Mouse (Mus musculus): ENCODE data around the gene Madd. TPM values are rescaled to one million over a fixed set of nuclear protein-coding genes. Genes with fewer than 3 reads are reported as not detected.
A peak's percentile ranks its signal among the peaks of the same experiment; 100 is the strongest.

The Madd gene
- polyA plus RNA-seq, 1 experiment from 2014 or later: 62.1 TPM

- WGBS: 4% methylated on average over 28 of the region's 28 CpGs
- Histone ChIP-seq H3K4me2 (ENCODE audit: low read length) (peak within 1 kb of the TSS; percentile 85), H3K9me3 (replicated peaks; ENCODE audit: control insufficient read depth, low read length, poor library complexity, severe bottlenecking) (no peaks in the 10 kb centered on the region), H3K27me3 (ENCODE audit: control insufficient read depth, insufficient read depth, low read depth, low read length) (no peaks in the 10 kb centered on the region), H3K27ac (ENCODE audit: low read length) (peak within 1 kb of the TSS; percentile 89), H3K9ac (ENCODE audit: low read depth, low read length) (peak within 1 kb of the TSS; percentile 79), H3K36me3 (ENCODE audit: control insufficient read depth, insufficient read depth, low read length) (peaks cover 16% of the 10 kb centered on the region), H3K4me1 (ENCODE audit: control insufficient read depth, insufficient read depth, low read length) (peaks cover 16% of the 10 kb centered on the region), H3K4me3 (ENCODE audit: low read depth, low read length) (peak within 1 kb of the TSS; percentile 62)
- ATAC-seq: peak; percentile 98
Observed at GRCm38 (mm10) chr2:91202222-91202971, 18.8 kb upstream of the Madd start, which contains the start of the genes Nr1h3 and Acp2. TSS of gene Nr1h3 (minus strand) at chr2:91202834. TSS of gene Acp2 (plus strand) at chr2:91202885.

GRCm38 (mm10) chr2:91198888-91199287 is 15.3 kb upstream of the Madd start:
- no peaks in the 10 kb centered on the region for H3K27me3 ChIP-seq (ENCODE audit: control insufficient read depth, insufficient read depth, low read depth, low read length)
- H3K36me3 ChIP-seq (ENCODE audit: control insufficient read depth, insufficient read depth, low read length): no peaks in the 10 kb centered on the region
- WGBS: 88% methylated on average over 3 of the region's 3 CpGs
- no peak for ATAC-seq
- H3K4me1 ChIP-seq (ENCODE audit: control insufficient read depth, insufficient read depth, low read length): peaks cover 16% of the 10 kb centered on the region
- H3K9ac ChIP-seq (ENCODE audit: low read depth, low read length): no peak overlapping the region
- H3K9me3 ChIP-seq (replicated peaks; ENCODE audit: control insufficient read depth, low read length, poor library complexity, severe bottlenecking): no peaks in the 10 kb centered on the region
- no peak overlapping the region for H3K4me3 ChIP-seq (ENCODE audit: low read depth, low read length)
- no peak overlapping the region for H3K4me2 ChIP-seq (ENCODE audit: low read length)
- H3K27ac ChIP-seq (ENCODE audit: low read length): no peak overlapping the region

- H3K27ac ChIP-seq (ENCODE audit: low read length): no peak overlapping the region
- 74% methylated on average over 3 of the region's 3 CpGs for WGBS
- H3K4me3 ChIP-seq (ENCODE audit: low read depth, low read length): no peak overlapping the region
- no peak overlapping the region for H3K4me2 ChIP-seq (ENCODE audit: low read length)
- no peaks in the 10 kb centered on the region for H3K36me3 ChIP-seq (ENCODE audit: control insufficient read depth, insufficient read depth, low read length)
- ATAC-seq: no peak
- H3K9me3 ChIP-seq (replicated peaks; ENCODE audit: control insufficient read depth, low read length, poor library complexity, severe bottlenecking): no peaks in the 10 kb centered on the region
- H3K27me3 ChIP-seq (ENCODE audit: control insufficient read depth, insufficient read depth, low read depth, low read length): no peaks in the 10 kb centered on the region
- H3K9ac ChIP-seq (ENCODE audit: low read depth, low read length): no peak overlapping the region
- H3K4me1 ChIP-seq (ENCODE audit: control insufficient read depth, insufficient read depth, low read length): peaks cover 8% of the 10 kb centered on the region
Observed at GRCm38 (mm10) chr2:91196577-91197001, 13.0 kb upstream of the Madd start.

GRCm38 (mm10) chr2:91194624-91195332 is 11.1 kb upstream of the Madd start:
- Histone ChIP-seq H3K4me1 (ENCODE audit: control insufficient read depth, insufficient read depth, low read length) (peaks cover 8% of the 10 kb centered on the region), H3K4me2 (ENCODE audit: low read length) (peak overlapping the region; percentile 47), H3K9ac (ENCODE audit: low read depth, low read length) (peak overlapping the region; percentile 58), H3K9me3 (replicated peaks; ENCODE audit: control insufficient read depth, low read length, poor library complexity, severe bottlenecking) (no peaks in the 10 kb centered on the region), H3K27ac (ENCODE audit: low read length) (0 out of 2 replicates have a peak overlapping the region, but pooled peaks have one; percentile 17), H3K27me3 (ENCODE audit: control insufficient read depth, insufficient read depth, low read depth, low read length) (no peaks in the 10 kb centered on the region), H3K36me3 (ENCODE audit: control insufficient read depth, insufficient read depth, low read length) (no peaks in the 10 kb centered on the region), H3K4me3 (ENCODE audit: low read depth, low read length) (peak overlapping the region; percentile 20)
- ATAC-seq: peak; percentile 86
- under 1% methylated on average over 27 of the region's 27 CpGs for WGBS

- H3K27ac ChIP-seq (ENCODE audit: low read length): no peak overlapping the region
- no peaks in the 10 kb centered on the region for H3K36me3 ChIP-seq (ENCODE audit: control insufficient read depth, insufficient read depth, low read length)
- no peak overlapping the region for H3K4me2 ChIP-seq (ENCODE audit: low read length)
- peaks cover 8% of the 10 kb centered on the region for H3K4me1 ChIP-seq (ENCODE audit: control insufficient read depth, insufficient read depth, low read length)
- 86% methylated on average over 16 of the region's 16 CpGs for WGBS
- no peak for ATAC-seq
- no peaks in the 10 kb centered on the region for H3K9me3 ChIP-seq (replicated peaks; ENCODE audit: control insufficient read depth, low read length, poor library complexity, severe bottlenecking)
- H3K27me3 ChIP-seq (ENCODE audit: control insufficient read depth, insufficient read depth, low read depth, low read length): no peaks in the 10 kb centered on the region
- H3K9ac ChIP-seq (ENCODE audit: low read depth, low read length): no peak overlapping the region
- H3K4me3 ChIP-seq (ENCODE audit: low read depth, low read length): no peak overlapping the region
Observed at GRCm38 (mm10) chr2:91190501-91190900, 6.9 kb upstream of the Madd start.

- H3K27me3 ChIP-seq (ENCODE audit: control insufficient read depth, insufficient read depth, low read depth, low read length): no peaks in the 10 kb centered on the region
- H3K27ac ChIP-seq (ENCODE audit: low read length): no peak overlapping the region
- no peaks in the 10 kb centered on the region for H3K36me3 ChIP-seq (ENCODE audit: control insufficient read depth, insufficient read depth, low read length)
- H3K4me2 ChIP-seq (ENCODE audit: low read length): no peak overlapping the region
- WGBS: 71% methylated on average over 4 of the region's 4 CpGs
- H3K9me3 ChIP-seq (replicated peaks; ENCODE audit: control insufficient read depth, low read length, poor library complexity, severe bottlenecking): no peaks in the 10 kb centered on the region
- H3K4me3 ChIP-seq (ENCODE audit: low read depth, low read length): no peak overlapping the region
- no peak for ATAC-seq
- H3K9ac ChIP-seq (ENCODE audit: low read depth, low read length): no peak overlapping the region
- H3K4me1 ChIP-seq (ENCODE audit: control insufficient read depth, insufficient read depth, low read length): peaks cover 5% of the 10 kb centered on the region
Observed at GRCm38 (mm10) chr2:91187431-91187830, 3.8 kb upstream of the Madd start.

- ATAC-seq: no peak
- WGBS: 83% methylated on average over 1 of the region's 1 CpGs
- no peaks in the 10 kb centered on the region for H3K27me3 ChIP-seq (ENCODE audit: control insufficient read depth, insufficient read depth, low read depth, low read length)
- H3K4me1 ChIP-seq (ENCODE audit: control insufficient read depth, insufficient read depth, low read length): peaks cover 12% of the 10 kb centered on the region
- H3K9me3 ChIP-seq (replicated peaks; ENCODE audit: control insufficient read depth, low read length, poor library complexity, severe bottlenecking): no peaks in the 10 kb centered on the region
- H3K9ac ChIP-seq (ENCODE audit: low read depth, low read length): no peak overlapping the region
- no peak overlapping the region for H3K27ac ChIP-seq (ENCODE audit: low read length)
- H3K4me2 ChIP-seq (ENCODE audit: low read length): no peak overlapping the region
- H3K4me3 ChIP-seq (ENCODE audit: low read depth, low read length): no peak overlapping the region
- H3K36me3 ChIP-seq (ENCODE audit: control insufficient read depth, insufficient read depth, low read length): no peaks in the 10 kb centered on the region
Observed at GRCm38 (mm10) chr2:91186208-91186607, 2.6 kb upstream of the Madd start.

- peak overlapping the region; percentile 94 for H3K9ac ChIP-seq (ENCODE audit: low read depth, low read length)
- no peaks in the 10 kb centered on the region for H3K27me3 ChIP-seq (ENCODE audit: control insufficient read depth, insufficient read depth, low read depth, low read length)
- peak; percentile 98 for ATAC-seq
- 0 out of 2 replicates have a peak, but pooled peaks cover 3% of the 10 kb centered on the region for H3K36me3 ChIP-seq (ENCODE audit: control insufficient read depth, insufficient read depth, low read length)
- peaks cover 25% of the 10 kb centered on the region for H3K4me1 ChIP-seq (ENCODE audit: control insufficient read depth, insufficient read depth, low read length)
- 0% methylated on average over 9 of the region's 9 CpGs for WGBS
- peak overlapping the region; percentile 96 for H3K27ac ChIP-seq (ENCODE audit: low read length)
- peak overlapping the region; percentile 94 for H3K4me3 ChIP-seq (ENCODE audit: low read depth, low read length)
- H3K4me2 ChIP-seq (ENCODE audit: low read length): peak overlapping the region; percentile 87
- no peaks in the 10 kb centered on the region for H3K9me3 ChIP-seq (replicated peaks; ENCODE audit: control insufficient read depth, low read length, poor library complexity, severe bottlenecking)
Observed at GRCm38 (mm10) chr2:91183148-91183513, 506 bp downstream of the Madd start.

All from midbrain, embryonic 16.5 days (tissue).